Mouse (Mus musculus): ENCODE measurements around the gene S100a8. TPM values are rescaled to one million over a fixed set of nuclear protein-coding genes. Genes with fewer than 3 reads are reported as not detected.

Gene S100a8
- 10 to 100 TPM; 61.2 to 94.6 TPM for total RNA-seq (2021)
- long read RNA-seq, experiment 1, transcript S100a8-201 (3 exons, 486 nt) = major isoform, 46 of 46 reads
- long read RNA-seq, experiment 1, partial matches to known transcripts = 0 of 46 reads
- long read RNA-seq, experiment 1, other reads (novel, unspliced or antisense) = 0 of 46 reads
- long read RNA-seq, experiment 2, transcript S100a8-201 (3 exons, 486 nt) = major isoform, 12 of 13 reads
- long read RNA-seq, experiment 2, partial matches to known transcripts = 0 of 13 reads
- long read RNA-seq, experiment 2, other reads (novel, unspliced or antisense) = 1 of 13 reads

GRCm38 (mm10) chr3:90668846-90669245, at the start of gene S100a8:
S100a8 (plus strand) TSS chr3:90668978.
- peak; percentile 58 for DNase-seq

GRCm38 (mm10) chr3:90621552-90621951, 47.2 kb upstream of the S100a8 start:
- DNase-seq = no peak

- peak; percentile 80 for DNase-seq
Observed at GRCm38 (mm10) chr3:90623435-90624071, 45.2 kb upstream of the S100a8 start.

- no peak for DNase-seq
Observed at GRCm38 (mm10) chr3:90625496-90625895, 43.3 kb upstream of the S100a8 start.

GRCm38 (mm10) chr3:90626266-90627021, 42.3 kb upstream of the S100a8 start:
- DNase-seq = no peak

GRCm38 (mm10) chr3:90627366-90627765, 41.4 kb upstream of the S100a8 start:
- no peak for DNase-seq

- DNase-seq = peak; percentile 15
Observed at GRCm38 (mm10) chr3:90627807-90628206, 41.0 kb upstream of the S100a8 start.

GRCm38 (mm10) chr3:90629298-90629697, 39.5 kb upstream of the S100a8 start:
- no peak for DNase-seq

GRCm38 (mm10) chr3:90631984-90632383, 36.8 kb upstream of the S100a8 start:
- no peak for DNase-seq

- DNase-seq = no peak
Observed at GRCm38 (mm10) chr3:90638511-90639275, 30.1 kb upstream of the S100a8 start.

GRCm38 (mm10) chr3:90639511-90640154, 29.1 kb upstream of the S100a8 start:
- peak; percentile 30 for DNase-seq

- DNase-seq = no peak
Observed at GRCm38 (mm10) chr3:90640981-90641380, 27.8 kb upstream of the S100a8 start.

GRCm38 (mm10) chr3:90644220-90644619, 24.6 kb upstream of the S100a8 start:
- peak; percentile 77 for DNase-seq

- no peak for DNase-seq
Observed at GRCm38 (mm10) chr3:90647291-90647690, 21.5 kb upstream of the S100a8 start.

- no peak for DNase-seq
Observed at GRCm38 (mm10) chr3:90648981-90649380, 19.8 kb upstream of the S100a8 start.

- DNase-seq = no peak
Observed at GRCm38 (mm10) chr3:90649832-90650231, 18.9 kb upstream of the S100a8 start.

- peak; percentile 81 for DNase-seq
Observed at GRCm38 (mm10) chr3:90652878-90653508, 15.8 kb upstream of the S100a8 start.

GRCm38 (mm10) chr3:90653717-90654116, 15.1 kb upstream of the S100a8 start, which contains the start of gene S100a7a:
S100a7a (plus strand) TSS chr3:90654017.
- no peak for DNase-seq

- peak; percentile 8 for DNase-seq
Observed at GRCm38 (mm10) chr3:90657405-90657804, 11.4 kb upstream of the S100a8 start.

GRCm38 (mm10) chr3:90659364-90660044, 9.3 kb upstream of the S100a8 start:
- DNase-seq = no peak

- DNase-seq = peak; percentile 19
Observed at GRCm38 (mm10) chr3:90664219-90664618, 4.6 kb upstream of the S100a8 start.

All from adrenal gland, postnatal 10 days (tissue).